Mouse (Mus musculus) CH12.LX (cell line): ENCODE measurements at regions not wholly inside any gene's neighbourhood (a gene's known extent, or its start where the extent isn't known, plus 50 kb on each side); places are given as distances from the start of the nearest gene placed in this dataset.

Experiments used
- DNase-seq: peaks from one replicate; pipeline ENCODE4 v3.0.0-alpha.2; 2013; ENCODE audit errors: extremely low read depth
- H3K27ac ChIP-seq: 2 replicates; pipeline ENCODE4 v1.5.1; 2012; ENCODE audit warnings: low read depth, mild to moderate bottlenecking, control low read depth, moderate library complexity; ENCODE audit not compliant: insufficient read depth
- H3K27me3 ChIP-seq: replicated peaks from 2 replicates; pipeline ENCODE3; 2012; ENCODE audit warnings: inconsistent platforms
- H3K36me3 ChIP-seq, 2 experiments: replicated peaks in 1 of 2; 2 replicates each; pipeline versions ENCODE3 to v1.6.1; 2012; ENCODE audit warnings: inconsistent platforms in 1 of 2, low read length in 1 of 2, mild to moderate bottlenecking in 1 of 2, mixed read lengths in 1 of 2, moderate library complexity in 1 of 2; ENCODE audit not compliant: control insufficient read depth in 1 of 2, insufficient read depth in 1 of 2
- H3K4me1 ChIP-seq, 2 experiments: 2 replicates each; pipeline ENCODE4 v1.6.1; 2012; ENCODE audit warnings: inconsistent platforms in 1 of 2, moderate library complexity in 1 of 2; ENCODE audit not compliant: insufficient read depth in 2 of 2, control insufficient read depth in 1 of 2
- H3K4me2 ChIP-seq: 2 replicates; pipeline ENCODE4 v1.6.1; 2012; ENCODE audit warnings: low read depth, mild to moderate bottlenecking, control low read depth; ENCODE audit not compliant: poor library complexity, insufficient read depth, severe bottlenecking
- H3K4me3 ChIP-seq, 3 experiments: fragments of 150-350 bp in 1 of 3; sonication (generic) in 1 of 3; replicated peaks in 1 of 3; 2 replicates each; pipeline versions ENCODE3 to v1.5.1; 2011 to 2012; ENCODE audit warnings: low read depth in 2 of 3, low read length in 2 of 3, mild to moderate bottlenecking in 2 of 3, moderate library complexity in 2 of 3, control low read depth in 1 of 3, improper control_type of control experiment in 1 of 3, inconsistent platforms in 1 of 3, mixed read lengths in 1 of 3; ENCODE audit not compliant: poor library complexity in 1 of 3
- H3K79me2 ChIP-seq: replicated peaks from 2 replicates; pipeline ENCODE4 v1.6.1; 2012; ENCODE audit warnings: mild to moderate bottlenecking, moderate library complexity; ENCODE audit not compliant: control insufficient read depth, poor library complexity, insufficient read depth, severe bottlenecking; ENCODE audit errors: extremely low read depth
- H3K9ac ChIP-seq: 2 replicates; pipeline ENCODE4 v1.6.1; 2012; ENCODE audit warnings: low read depth, mild to moderate bottlenecking, control low read depth, moderate library complexity; ENCODE audit not compliant: insufficient read depth
- H3K9me3 ChIP-seq: replicated peaks from 2 replicates; pipeline ENCODE3; 2012; ENCODE audit warnings: low read length, inconsistent platforms, mixed read lengths
- CHD2 ChIP-seq: IDR thresholded peaks from 2 replicates; pipeline ENCODE4 v1.6.1; 2011; ENCODE audit warnings: low read length, improper control_type of control experiment
- CTCF ChIP-seq, 2 experiments: IDR thresholded peaks in 1 of 2; conservative IDR thresholded peaks in 1 of 2; 2 replicates each; pipeline ENCODE4 v1.5.1; 2011 to 2012; ENCODE audit warnings: low read depth in 2 of 2, low read length in 2 of 2, improper control_type of control experiment in 1 of 2, inconsistent platforms in 1 of 2, mild to moderate bottlenecking in 1 of 2, moderate library complexity in 1 of 2
- E2F4 ChIP-seq: IDR thresholded peaks from 2 replicates; pipeline ENCODE4 v1.6.1; 2011; ENCODE audit warnings: low read depth, low read length, improper control_type of control experiment; ENCODE audit not compliant: insufficient replicate concordance
- ELF1 ChIP-seq: IDR thresholded peaks from 2 replicates; pipeline ENCODE4 v1.6.1; 2014; ENCODE audit warnings: low read depth, mild to moderate bottlenecking, inconsistent platforms, low read length, improper control_type of control experiment
- ETS1 ChIP-seq: conservative IDR thresholded peaks from 2 replicates; pipeline ENCODE4 v1.6.1; 2012; ENCODE audit warnings: low read depth, mild to moderate bottlenecking, inconsistent platforms, low read length, improper control_type of control experiment, moderate library complexity
- GABPA ChIP-seq: IDR thresholded peaks from 2 replicates; pipeline ENCODE4 v1.6.1; 2012; ENCODE audit warnings: low read depth, low read length, improper control_type of control experiment, inconsistent platforms; ENCODE audit not compliant: insufficient replicate concordance
- IRF4 ChIP-seq: IDR thresholded peaks from 2 replicates; pipeline ENCODE4 v1.6.1; 2014; ENCODE audit warnings: low read depth, mild to moderate bottlenecking, inconsistent platforms, low read length, improper control_type of control experiment
- JUN ChIP-seq: IDR thresholded peaks from 2 replicates; pipeline ENCODE4 v1.6.1; 2011; ENCODE audit warnings: low read depth, mild to moderate bottlenecking, low read length, improper control_type of control experiment, moderate library complexity; ENCODE audit not compliant: insufficient read depth
- JUND ChIP-seq: conservative IDR thresholded peaks from 2 replicates; pipeline ENCODE4 v1.6.1; 2011; ENCODE audit warnings: low read depth, low read length, improper control_type of control experiment
- MAFK ChIP-seq: IDR thresholded peaks from 2 replicates; pipeline ENCODE4 v1.6.1; 2011; ENCODE audit warnings: low read length, improper control_type of control experiment; ENCODE audit not compliant: insufficient replicate concordance
- MAX ChIP-seq: IDR thresholded peaks from 2 replicates; pipeline ENCODE4 v1.6.1; 2011; ENCODE audit warnings: low read length, improper control_type of control experiment
- MAZ ChIP-seq: IDR thresholded peaks from 2 replicates; pipeline ENCODE4 v1.6.1; 2012; ENCODE audit warnings: low read depth, mild to moderate bottlenecking, inconsistent platforms, low read length, improper control_type of control experiment, moderate library complexity
- MXI1 ChIP-seq: IDR thresholded peaks from 2 replicates; pipeline ENCODE4 v1.6.1; 2011; ENCODE audit warnings: mild to moderate bottlenecking, low read depth, low read length, improper control_type of control experiment
- MYC ChIP-seq: IDR thresholded peaks from 2 replicates; pipeline ENCODE4 v1.6.1; 2011; ENCODE audit warnings: low read depth, mild to moderate bottlenecking, improper control_type of control experiment, low read length
- PAX5 ChIP-seq: IDR thresholded peaks from 2 replicates; pipeline ENCODE4 v1.6.1; 2012; ENCODE audit warnings: low read length, inconsistent platforms, mixed read lengths
- POLR2AphosphoS2 ChIP-seq: IDR thresholded peaks from 2 replicates; pipeline ENCODE4 v1.6.1; 2011; ENCODE audit warnings: low read depth, low read length, improper control_type of control experiment
- RAD21 ChIP-seq: IDR thresholded peaks from 2 replicates; pipeline ENCODE4 v1.6.1; 2011; ENCODE audit warnings: low read depth, mild to moderate bottlenecking, low read length, improper control_type of control experiment, moderate library complexity
- RCOR1 ChIP-seq: conservative IDR thresholded peaks from 2 replicates; pipeline ENCODE4 v1.6.1; 2012; ENCODE audit warnings: low read depth, mild to moderate bottlenecking, inconsistent platforms, low read length, improper control_type of control experiment
- SIN3A ChIP-seq: IDR thresholded peaks from 2 replicates; pipeline ENCODE4 v1.6.1; 2012; ENCODE audit warnings: low read length, improper control_type of control experiment, inconsistent platforms
- SMC3 ChIP-seq: IDR thresholded peaks from 2 replicates; pipeline ENCODE4 v1.6.1; 2011; ENCODE audit warnings: low read depth, low read length, improper control_type of control experiment
- TCF12 ChIP-seq: IDR thresholded peaks from 2 replicates; pipeline ENCODE4 v1.6.1; 2014; ENCODE audit warnings: low read depth, mild to moderate bottlenecking, inconsistent platforms, low read length, improper control_type of control experiment
- USF1 ChIP-seq: IDR thresholded peaks from 2 replicates; pipeline ENCODE4 v1.6.1; 2014; ENCODE audit warnings: low read depth, mild to moderate bottlenecking, inconsistent platforms, low read length, improper control_type of control experiment
- ZC3H11A ChIP-seq: IDR thresholded peaks from 2 replicates; pipeline ENCODE4 v1.6.1; 2012; ENCODE audit warnings: low read depth, mild to moderate bottlenecking, inconsistent platforms, low read length, improper control_type of control experiment
- ZKSCAN1 ChIP-seq: IDR thresholded peaks from 2 replicates; pipeline ENCODE4 v1.6.1; 2012; ENCODE audit warnings: low read depth, inconsistent platforms, low read length, improper control_type of control experiment, borderline replicate concordance
- ZMIZ1 ChIP-seq: IDR thresholded peaks from 2 replicates; pipeline ENCODE4 v1.6.1; 2012; ENCODE audit warnings: low read depth, mild to moderate bottlenecking, inconsistent platforms, low read length, improper control_type of control experiment
- ZNF384 ChIP-seq: IDR thresholded peaks from 2 replicates; pipeline ENCODE4 v1.6.1; 2012; ENCODE audit warnings: low read depth, low read length, improper control_type of control experiment, inconsistent platforms
- dilution Hi-C: fragments of 300-500 bp; cut with MboI; formaldehyde crosslinking; loops from 2 replicates; pipeline ENCODE4 v1.14.3; 2020; ENCODE audit warnings: low sequenced_read_pairs; ENCODE audit not compliant: extremely low pct_unique_long_range_greater_than_20kb, extremely low pct_ligation_motif_present
- in situ Hi-C: fragments of 300-500 bp; cut with MboI; formaldehyde crosslinking; loops from 3 replicates; pipeline ENCODE4 v1.14.3; 2019; ENCODE audit warnings: low sequenced_read_pairs, low pct_ligation_motif_present, low pct_unique_long_range_greater_than_20kb, mixed read lengths

GRCm38 (mm10) chr1:42567640-42568039 lies 127.9 kb upstream of the Pou3f3 start:
- Histone ChIP-seq H3K9ac (no peak overlapping the region), H3K9me3 (peaks cover 64% of the 10 kb centered on the region), H3K27me3 (no peaks in the 10 kb centered on the region), H3K4me2 (no peak overlapping the region), H3K79me2 (no peaks in the 10 kb centered on the region), H3K4me3 (no peak overlapping the region), H3K27ac (no peak overlapping the region), H3K36me3 (no peaks in the 10 kb centered on the region), H3K4me1 (no peaks in the 10 kb centered on the region)
- dilution Hi-C loops, result no loop called here
- no peak for TF ChIP-seq JUN
- TF ChIP-seq GABPA, result no peak
- TF ChIP-seq MYC, result no peak
- in situ Hi-C loops, result no loop called here
- DNase-seq, result no peak

DNA sequence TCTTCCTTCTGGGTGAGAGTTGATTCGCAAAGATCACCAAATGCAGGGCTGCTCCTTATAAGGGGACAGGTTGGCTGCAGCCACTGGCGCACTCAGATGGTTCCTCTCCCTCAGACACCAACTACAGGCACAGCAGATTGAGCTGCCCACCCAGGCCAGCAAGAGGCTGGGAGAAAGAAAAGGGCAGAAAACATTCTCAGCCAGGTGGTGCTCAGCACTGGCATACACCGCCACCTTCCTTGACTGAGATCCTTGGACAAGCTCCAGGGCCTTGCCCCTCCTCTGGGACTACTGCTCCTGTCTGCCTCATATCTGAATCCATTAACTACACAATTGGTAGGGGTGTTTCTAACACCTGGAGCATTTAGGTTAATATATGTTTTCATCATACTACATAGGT lies 110.4 kb upstream of the Pou3f3 start:
- no peak for DNase-seq
- dilution Hi-C loops (no loop called here), in situ Hi-C loops (no loop called here)
- H3K4me2 ChIP-seq, result no peak overlapping the region
- H3K79me2 ChIP-seq, result no peaks in the 10 kb centered on the region
- H3K9ac ChIP-seq, result no peak overlapping the region
- H3K4me1 ChIP-seq, result no peaks in the 10 kb centered on the region
- no peak for TF ChIP-seq ZMIZ1
- TF ChIP-seq IRF4, result no peak
- no peak for TF ChIP-seq MAZ
- no peak for TF ChIP-seq E2F4
- TF ChIP-seq RAD21, result no peak
- no peak for TF ChIP-seq SMC3
- TF ChIP-seq TCF12, result no peak
- no peak for TF ChIP-seq USF1
- no peak for TF ChIP-seq ZC3H11A
- no peak for TF ChIP-seq POLR2AphosphoS2
- TF ChIP-seq ETS1, result no peak
- no peak for TF ChIP-seq ZNF384
- TF ChIP-seq CHD2, result no peak
- H3K4me3 ChIP-seq, result no peak overlapping the region
- H3K36me3 ChIP-seq, result no peaks in the 10 kb centered on the region
- H3K9me3 ChIP-seq, result peaks cover 67% of the 10 kb centered on the region
- H3K27me3 ChIP-seq, result no peaks in the 10 kb centered on the region
- no peak overlapping the region for H3K27ac ChIP-seq

DNA sequence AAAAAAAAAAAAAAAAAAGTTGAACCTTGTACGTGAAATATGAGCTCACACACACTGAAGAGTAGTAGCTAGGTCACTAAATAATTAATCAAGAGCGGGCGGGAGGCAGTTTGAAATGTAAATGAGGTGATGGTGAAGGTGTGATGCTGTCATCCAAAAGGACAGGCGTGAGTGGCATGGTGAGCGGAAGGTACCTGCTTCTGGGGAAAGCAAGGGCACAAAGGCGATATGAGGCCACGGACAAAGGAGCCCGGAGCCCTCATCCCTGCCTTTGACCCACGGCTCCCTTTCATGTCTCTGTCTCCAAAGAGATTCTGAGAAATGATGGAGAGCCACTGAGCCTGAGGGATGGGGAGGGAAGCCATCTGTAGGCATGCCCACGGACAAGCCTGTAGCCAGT lies 107.1 kb upstream of the Pou3f3 start:
- Histone ChIP-seq H3K36me3 (no peaks in the 10 kb centered on the region), H3K79me2 (no peaks in the 10 kb centered on the region), H3K27me3 (no peaks in the 10 kb centered on the region), H3K4me1 (no peaks in the 10 kb centered on the region), H3K9ac (no peak overlapping the region), H3K9me3 (peaks cover 73% of the 10 kb centered on the region), H3K4me3 (no peak overlapping the region), H3K4me2 (no peak overlapping the region), H3K27ac (no peak overlapping the region)
- in situ Hi-C loops (no loop called here), dilution Hi-C loops (no loop called here)
- TF ChIP-seq MXI1 (no peak), ELF1 (no peak), SIN3A (no peak), ZC3H11A (no peak), MAX (no peak), ZMIZ1 (no peak), ZKSCAN1 (no peak), RCOR1 (no peak), TCF12 (no peak), PAX5 (no peak), MYC (no peak), MAFK (no peak), IRF4 (no peak), RAD21 (no peak), USF1 (no peak), JUND (no peak), CTCF (conservative IDR thresholded peaks at IDR 0.05 in 1 of 2, IDR thresholded peaks at IDR 0.05 in 1 of 2; ENCODE audit: low read depth in 2 of 2, low read length in 2 of 2) (no peak), GABPA (no peak)
- DNase-seq, result no peak
